Mouse (Mus musculus) layer of hippocampus, adult 11-12 months (tissue): ENCODE results near the gene D2hgdh.
"Not testable (repeated sequence)": the region's sequence is repeated elsewhere in the genome, so short reads cannot be mapped to it uniquely, and the experiment has no call there.

Experiments used
- DNase-seq: peaks from one replicate; pipeline ENCODE4 v3.0.0; 2022; ENCODE audit warnings: low spot score

D2hgdh gene

DNA sequence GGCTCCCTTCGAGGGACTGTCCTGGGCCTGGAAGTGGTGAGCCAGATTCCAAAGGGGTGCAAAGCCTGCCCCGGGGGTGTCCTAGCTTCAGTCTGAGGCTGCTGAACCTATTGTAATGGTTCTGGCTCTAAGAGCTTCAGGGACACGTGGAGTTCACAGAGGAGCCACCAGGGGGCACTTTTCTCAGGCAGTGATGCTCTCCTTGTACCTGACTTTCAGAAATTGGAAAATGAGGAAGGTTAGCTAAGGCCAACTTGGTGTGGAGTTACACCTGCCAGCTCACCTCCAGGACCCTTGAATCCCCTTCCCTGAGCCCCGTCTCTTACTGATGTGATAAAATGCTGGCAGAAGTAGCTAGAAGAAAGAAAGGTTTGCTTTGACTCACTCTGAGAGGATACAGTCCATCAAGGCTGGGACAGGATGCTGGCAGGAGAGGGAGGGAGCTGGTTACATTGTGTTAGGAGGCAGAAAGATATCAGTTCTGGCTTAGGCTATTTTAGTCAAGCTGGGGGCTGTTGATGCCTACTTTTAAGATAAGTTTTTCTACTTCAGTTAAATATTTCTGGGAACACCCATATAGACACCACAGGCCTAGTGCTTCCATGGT is 8.1 kb downstream of the D2hgdh start:
- peak; percentile 2 for DNase-seq

DNA sequence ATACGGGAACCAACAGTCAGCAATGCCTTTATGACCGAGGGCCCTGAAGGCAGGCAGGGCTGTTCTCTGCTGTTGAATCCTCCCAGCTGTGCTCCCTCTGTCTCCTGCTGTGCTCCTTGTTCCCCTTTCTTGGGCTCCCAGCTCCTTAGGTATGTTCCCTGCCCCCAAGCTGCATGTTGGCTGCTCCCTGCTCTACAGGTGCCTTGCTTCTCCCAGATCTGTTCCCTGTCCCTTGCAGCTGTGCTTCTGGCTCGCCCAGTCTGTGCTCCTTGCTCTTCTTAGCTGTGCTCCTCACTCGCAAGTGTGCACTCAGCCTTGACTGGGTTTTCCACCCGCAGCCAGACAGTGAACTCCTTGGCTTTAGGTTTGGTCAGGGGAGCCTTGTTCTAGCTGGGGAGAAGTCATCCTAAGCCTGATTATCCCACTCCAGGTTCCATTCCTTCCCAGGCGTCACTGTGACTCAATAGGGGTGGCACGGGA is 10.0 kb downstream of the D2hgdh start:
- DNase-seq, result peak; percentile 3

DNA sequence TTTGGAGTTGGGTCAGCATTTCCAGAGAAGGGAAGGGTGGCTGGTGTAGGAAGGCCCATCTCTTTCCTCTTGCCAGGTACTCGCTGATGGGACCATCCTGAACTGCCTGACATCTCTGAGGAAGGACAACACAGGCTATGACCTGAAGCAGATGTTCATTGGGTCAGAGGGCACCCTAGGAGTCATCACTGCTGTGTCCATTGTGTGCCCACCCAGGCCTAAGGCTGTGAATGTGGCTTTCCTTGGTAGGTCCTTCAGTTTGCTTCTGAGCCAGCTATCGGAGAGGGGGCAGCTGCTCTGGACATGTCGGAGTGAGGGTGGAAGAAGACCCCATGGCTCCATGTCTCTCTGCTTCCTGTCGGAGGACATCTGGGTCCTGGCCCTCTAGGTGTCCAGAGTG is 10.5 kb downstream of the D2hgdh start:
- peak; percentile 3 for DNase-seq

DNA sequence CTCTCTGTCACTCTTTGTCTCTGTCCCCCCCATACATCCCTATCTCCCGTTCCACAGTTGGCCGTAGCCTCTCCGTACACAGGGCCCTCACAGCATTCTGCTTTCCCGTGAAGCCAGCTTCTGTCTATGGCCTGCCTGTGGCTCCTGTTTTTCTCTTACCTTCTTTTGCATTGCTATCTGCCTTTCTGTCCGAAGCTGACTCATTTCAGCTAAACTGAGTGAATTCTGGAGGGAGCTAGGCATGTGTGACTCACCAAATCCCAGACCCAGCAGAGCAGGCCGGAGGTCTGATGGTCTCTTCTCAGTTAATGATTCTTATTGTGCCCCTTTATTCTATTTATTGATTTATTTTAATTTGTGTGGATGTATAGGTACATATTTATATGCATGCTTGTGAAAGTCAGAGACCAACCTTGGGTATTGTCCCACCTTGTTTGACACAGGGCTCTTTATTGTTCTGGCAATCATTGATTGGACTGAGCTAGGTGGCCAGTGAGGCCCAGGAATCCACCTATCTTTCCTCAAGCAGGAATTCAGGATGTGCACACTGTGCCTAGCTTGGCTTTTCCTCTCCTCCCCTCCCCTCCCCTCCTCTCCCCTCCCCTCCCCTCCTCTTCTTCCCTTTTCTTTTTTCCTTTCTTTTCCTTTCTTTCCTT is 11.3 kb downstream of the D2hgdh start:
- DNase-seq, result peak; percentile 5

DNA sequence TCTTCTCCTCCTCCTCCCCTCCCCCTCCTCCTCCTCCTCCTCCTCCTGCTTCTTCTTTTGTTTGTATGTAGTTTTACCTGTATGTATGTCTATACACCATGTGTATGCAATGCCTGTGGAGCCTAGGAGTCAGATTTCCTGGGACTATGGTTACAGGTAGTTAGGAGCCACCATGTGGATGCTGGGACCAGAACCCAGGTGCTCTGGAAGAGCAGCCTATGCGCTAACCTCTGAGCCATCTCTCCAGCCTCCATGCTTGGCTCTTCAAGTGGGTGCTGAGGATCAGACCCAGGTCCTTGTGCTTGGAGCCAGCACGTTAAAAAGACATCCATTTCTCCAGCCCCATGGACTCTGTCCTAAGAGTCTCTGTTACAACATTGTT is 11.8 kb downstream of the D2hgdh start:
- DNase-seq, result no peak

DNA sequence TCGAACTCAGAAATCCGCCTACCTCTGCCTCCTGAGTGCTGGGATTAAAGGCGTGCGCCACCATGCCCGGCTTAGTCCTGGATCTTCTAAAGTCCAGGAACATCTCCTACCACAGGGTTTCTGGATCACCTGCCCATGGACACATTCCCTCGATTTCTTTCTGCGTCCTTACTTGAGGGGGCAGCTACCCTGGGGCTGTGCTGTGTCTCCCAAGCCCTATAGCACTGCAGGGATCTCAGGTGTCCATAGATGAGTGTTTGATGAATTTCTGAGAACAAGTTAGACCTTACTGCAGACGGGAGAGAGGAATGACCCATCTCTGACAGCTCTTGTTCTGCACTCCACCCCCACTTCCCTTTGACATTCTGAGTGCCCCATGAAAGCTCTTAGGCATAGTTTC is 12.6 kb downstream of the D2hgdh start:
- no peak for DNase-seq

DNA sequence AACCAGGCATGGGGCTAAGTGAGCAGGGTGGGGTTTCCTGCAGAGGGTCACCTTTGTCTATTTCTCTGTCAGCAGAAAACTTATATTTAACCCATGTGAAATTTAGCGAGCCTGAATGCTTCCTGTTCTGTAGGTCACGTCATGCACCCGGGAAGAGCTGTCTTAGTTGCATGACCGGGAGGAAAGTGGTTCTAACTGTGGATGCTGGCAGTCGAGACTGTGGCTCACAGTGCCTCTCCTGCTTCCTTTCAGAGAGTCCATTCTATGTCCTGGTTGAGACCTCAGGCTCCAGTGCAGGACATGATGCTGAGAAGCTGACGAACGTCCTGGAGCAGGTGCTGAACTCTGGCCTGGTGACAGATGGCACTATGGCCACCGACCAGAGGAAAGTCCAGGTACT is 13.9 kb downstream of the D2hgdh start:
- not testable (repeated sequence) for DNase-seq

DNA sequence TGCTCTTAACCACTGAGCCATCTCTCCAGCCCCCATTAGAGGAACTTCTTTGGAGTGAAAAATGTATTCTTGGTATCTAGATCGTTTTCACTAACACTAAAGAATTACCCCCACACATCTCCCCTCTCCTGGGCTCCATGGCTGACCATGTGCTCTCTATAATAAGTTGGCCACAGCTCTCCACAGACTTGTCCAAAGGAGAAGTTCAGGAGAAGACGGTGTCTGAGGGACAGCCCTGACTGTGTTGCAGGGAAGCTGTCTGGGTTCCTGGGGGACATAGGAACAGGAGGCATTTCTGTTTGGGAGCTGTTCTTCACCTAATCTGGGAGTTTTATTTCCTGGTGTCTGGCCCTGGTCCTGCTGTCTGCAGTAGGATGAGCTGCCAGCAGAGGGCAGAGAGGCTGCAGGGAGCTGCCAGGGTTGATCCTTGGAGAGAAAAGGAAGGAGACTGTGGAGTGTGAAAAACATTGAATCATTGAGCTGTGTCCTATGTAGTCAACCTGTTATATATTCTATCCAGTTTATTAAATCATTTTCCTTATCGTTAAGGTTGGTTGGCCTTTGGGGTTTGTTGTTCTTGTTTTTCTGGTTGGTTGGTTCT is 21.2 kb downstream of the D2hgdh start:
- not testable (repeated sequence) for DNase-seq

DNA sequence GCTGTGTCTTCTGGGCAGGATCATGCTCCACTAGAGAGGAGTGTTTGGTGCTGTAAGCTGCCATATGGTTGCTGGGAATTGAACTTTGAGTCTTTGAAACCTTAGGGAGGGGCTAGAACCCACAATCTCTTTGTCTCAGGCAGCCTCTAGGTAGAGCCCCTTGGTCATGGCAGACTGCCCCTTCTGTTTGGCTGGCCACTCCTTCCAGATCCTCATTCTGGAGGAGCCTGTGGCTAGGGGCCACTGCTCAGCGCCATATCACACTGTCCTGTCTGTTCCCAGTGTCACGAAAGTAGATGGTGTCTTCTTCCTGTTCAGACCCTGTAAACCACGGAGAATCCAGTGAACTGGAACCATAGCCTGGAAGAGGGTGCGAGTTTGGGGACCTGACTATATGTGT is 31.1 kb downstream of the D2hgdh start:
- DNase-seq, result not testable (repeated sequence)

DNA sequence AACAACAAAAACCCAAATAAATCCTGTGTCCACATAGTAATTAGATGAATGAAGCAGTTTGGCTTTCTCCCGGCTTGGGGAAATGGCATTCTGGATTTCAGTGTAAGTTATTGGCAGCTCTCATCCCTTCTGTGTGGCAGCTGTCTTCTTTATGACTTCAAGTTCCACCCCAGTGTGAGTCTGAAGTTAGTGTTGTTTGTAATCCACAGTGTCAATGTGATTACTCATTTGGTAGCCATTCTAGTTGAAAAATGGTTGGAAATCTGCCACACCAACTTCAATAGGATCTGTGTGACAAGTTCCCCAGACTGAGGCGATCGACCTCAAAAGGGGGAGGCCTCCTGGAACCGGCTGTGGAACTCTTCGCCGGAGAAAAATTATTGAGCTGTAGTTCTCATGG is 32.7 kb downstream of the D2hgdh start:
- DNase-seq, result peak; percentile 25

DNA sequence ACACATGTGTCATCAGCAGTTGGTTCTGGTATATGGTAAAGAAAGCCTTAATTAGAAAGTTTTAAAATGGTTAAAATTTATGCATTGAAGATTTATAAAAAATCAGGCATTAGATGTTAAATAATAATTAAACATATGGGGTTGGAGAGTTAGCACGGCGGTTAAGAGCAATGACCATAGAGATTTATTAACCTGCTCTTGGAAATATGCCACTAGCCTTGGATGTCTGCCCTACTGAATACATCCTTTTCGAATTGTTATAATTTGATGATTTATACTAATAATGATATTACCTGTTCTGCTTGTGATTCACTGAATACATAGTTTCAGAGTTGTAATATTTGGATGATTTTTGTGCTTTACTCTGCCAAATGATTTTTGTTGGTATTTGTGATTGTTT is 33.3 kb downstream of the D2hgdh start:
- no peak for DNase-seq

DNA sequence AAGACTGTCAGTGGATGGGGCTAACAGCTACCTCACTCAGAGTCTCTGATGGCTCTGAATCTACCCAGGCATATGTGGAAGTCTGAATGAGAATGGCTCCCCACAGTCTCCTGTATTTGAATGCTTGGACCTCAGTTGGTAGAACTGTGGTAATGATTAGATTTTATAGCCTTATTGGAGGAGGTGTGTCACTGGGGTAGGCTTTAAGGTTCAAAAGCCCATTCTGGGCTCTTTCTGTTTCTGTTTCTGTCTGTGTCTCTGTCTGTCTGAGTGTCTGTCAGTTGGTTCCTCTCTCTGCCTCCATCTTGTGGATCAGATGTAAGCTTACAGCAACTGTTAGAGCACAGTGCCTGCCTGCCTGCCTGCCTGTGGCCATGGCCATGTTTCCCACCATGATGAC is 34.9 kb downstream of the D2hgdh start:
- no peak for DNase-seq

DNA sequence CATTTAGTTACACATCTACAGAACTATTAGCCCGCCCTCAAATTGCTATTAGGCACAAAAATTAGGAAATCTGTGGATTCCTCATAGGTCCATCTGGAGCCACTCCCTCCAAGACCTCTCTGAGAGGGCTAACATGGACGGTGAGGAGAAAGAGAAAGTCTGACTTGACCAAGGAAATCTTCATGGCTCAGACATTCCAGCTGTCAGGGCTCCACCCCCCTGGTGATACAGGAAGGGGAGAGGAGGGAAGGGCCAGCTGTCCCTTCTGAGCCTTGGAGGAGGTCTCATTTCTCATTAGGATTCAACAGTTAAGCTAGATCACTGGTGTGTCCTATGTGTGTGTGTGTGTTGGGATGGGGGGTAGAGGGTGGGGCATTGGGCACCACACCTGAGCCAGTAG is 36.3 kb downstream of the D2hgdh start, which contains the start of gene Gal3st2:
Gene Gal3st2, plus strand, starts transcription at position 259 of the 400 bp plus-strand sequence.
- not testable (repeated sequence) for DNase-seq

DNA sequence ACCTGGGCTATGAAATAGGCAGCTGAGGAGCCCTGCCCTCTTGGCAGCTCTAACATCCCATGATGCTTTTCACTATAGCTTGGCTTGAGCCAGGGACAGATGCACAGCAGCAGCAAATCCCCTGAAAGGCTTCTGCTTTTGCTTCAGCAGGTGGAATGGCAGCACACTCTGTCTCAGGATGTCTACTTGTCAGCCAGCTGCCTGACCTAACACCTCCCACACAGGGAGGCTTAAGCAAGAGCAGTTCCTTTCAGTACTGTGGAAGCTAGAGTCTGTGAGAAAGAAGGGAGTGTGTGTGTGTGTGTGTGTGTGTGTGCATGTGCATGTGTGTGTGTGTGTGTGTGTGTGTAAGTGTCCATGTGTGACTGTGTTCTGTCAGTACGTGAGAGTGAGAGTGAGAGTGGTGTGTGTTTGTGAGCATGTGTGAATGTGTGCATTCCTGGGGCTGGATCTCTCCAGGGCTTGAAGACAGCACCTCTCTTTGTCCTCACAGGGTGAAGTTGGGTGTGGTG is 46.9 kb downstream of the D2hgdh start:
- DNase-seq, result not testable (repeated sequence)

DNA sequence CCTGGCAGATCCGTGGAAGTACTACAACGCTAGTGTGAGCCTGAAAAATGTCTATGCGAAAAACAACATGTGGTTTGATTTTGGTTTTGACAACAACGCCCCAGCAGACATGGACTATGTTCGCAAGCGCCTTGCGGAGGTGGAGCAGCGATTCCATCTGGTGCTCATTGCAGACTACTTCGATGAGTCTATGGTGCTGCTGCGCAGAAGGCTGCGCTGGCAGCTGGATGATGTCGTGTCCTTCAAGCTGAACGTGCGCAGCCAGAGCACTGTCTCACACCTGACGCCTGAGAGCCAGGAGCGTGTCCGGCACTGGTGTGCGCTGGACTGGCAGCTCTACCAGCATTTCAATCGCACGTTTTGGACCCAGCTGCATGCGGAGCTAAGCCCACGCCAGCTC is 49.7 kb downstream of the D2hgdh start:
- DNase-seq, result not testable (repeated sequence)

DNA sequence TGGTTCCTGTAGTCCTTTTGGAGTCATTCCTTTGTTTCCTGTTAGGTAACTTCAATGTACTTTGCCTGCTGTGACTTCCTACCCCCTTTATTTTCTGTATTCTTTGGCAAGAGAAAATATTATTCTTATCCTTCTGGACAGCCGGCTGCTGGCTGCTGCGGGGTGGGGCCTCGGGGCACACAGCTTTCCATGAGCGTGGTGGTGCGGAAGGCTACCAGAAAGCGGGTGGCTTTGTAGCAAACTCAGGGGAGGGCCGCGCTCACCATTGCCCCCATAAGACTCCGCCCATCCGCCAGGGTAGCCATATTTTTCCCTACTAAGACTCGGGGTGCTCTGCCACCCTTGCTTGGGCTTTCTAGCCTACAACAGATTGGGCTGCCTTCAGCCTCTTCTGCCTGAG is 57.1 kb downstream of the D2hgdh start:
- not testable (repeated sequence) for DNase-seq

DNA sequence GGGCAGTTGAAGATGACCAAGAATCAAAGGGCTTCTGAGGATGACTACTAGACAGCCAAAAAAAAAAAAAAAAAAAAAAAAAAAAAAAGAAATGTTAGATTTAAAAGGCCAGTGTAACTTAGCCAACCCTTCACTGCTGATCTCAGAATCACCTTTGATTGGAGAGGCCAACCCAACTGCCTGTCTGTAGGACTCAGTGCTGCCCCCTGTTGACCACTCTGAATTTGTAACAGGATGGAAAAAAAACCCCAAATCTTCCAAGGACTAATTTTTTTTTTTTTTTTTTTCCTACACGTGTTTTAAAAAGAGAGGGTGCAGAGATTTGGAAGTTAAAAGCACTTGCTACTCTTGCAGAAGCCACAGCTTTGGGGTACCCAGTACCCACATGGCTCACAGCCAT is 66.2 kb downstream of the D2hgdh start:
- DNase-seq, result not testable (repeated sequence)

DNA sequence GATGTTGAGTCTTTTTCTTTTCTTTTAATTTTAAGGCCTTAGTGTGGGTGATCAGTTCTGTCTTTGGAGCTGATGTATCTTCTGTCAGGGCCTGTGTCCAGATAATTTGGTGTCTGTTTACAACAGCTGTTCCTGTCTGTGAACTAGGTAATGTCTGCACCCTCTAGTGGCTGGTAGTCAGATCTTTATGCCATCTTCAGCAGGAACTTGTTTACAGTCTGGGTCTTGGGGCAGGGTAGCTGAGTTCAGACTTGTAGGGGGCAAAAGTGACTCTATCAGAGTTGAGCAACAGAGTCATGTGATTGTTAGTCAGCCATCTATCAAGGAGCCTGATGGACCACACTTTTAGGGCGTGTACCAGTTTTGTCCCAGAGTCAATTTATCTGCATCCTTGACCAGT is 72.7 kb downstream of the D2hgdh start:
- DNase-seq, result not testable (repeated sequence)

DNA sequence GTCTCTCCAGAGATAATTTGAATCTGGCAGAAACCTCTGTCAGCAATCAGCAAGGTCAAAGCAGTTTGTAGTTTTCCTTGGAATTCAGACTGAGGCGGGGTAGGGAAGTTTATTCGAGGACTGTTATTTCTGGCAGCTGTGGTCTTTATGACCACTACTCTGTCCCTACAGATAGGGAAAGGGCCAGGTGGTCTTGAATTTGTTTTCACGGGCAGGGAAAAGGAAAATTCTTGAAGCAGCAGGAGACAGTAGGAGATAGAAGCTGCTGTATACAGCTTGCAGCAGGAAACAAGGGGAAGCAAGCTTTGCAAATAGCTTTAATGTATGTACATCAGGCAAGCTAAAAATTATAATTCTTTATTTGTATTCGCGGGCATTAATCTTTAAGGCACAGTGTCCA is 76.6 kb downstream of the D2hgdh start:
- DNase-seq, result not testable (repeated sequence)
